Mouse (Mus musculus): ENCODE data around the gene Rpp25.

DNA sequence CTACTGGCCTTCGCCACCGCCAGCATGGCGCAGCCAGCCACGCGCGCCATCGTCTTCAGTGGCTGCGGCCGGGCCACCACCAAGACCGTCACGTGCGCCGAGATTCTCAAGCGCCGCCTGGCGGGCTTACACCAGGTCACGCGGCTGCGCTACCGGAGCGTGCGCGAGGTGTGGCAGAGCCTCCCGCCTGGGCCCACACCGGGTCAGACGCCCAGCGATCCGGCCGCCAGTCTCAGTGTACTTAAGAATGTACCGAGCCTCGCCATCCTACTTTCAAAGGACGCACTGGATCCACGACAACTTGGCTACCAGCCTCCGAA lies 515 bp downstream of the Rpp25 start:
- TF ChIP-seq CTCF (IDR thresholded peaks at IDR 0.05; ENCODE audit: insufficient read depth, low read length) (no peak), POLR2A (IDR thresholded peaks at IDR 0.05; ENCODE audit: borderline replicate concordance, extremely low read depth, low read depth, low read length) (no peak)

All from lung, adult 2 months (tissue).